Mouse (Mus musculus): ENCODE data around the gene Peli2.

The Peli2 gene

GRCm38 (mm10) chr14:48278291-48278690 is 157.7 kb downstream of the Peli2 start:
- no peak for DNase-seq (ENCODE audit: low read depth in 1 of 2, low spot score in 2 of 2)

- DNase-seq (ENCODE audit: low read depth in 1 of 2, low spot score in 2 of 2): no peak
Observed at GRCm38 (mm10) chr14:48286949-48287348, 166.3 kb downstream of the Peli2 start.

- no peak for DNase-seq (ENCODE audit: low read depth in 1 of 2, low spot score in 2 of 2)
Observed at GRCm38 (mm10) chr14:48287581-48287980, 167.0 kb downstream of the Peli2 start.

- no peak for DNase-seq (ENCODE audit: low read depth in 1 of 2, low spot score in 2 of 2)
Observed at GRCm38 (mm10) chr14:48288600-48288999, 168.0 kb downstream of the Peli2 start.

GRCm38 (mm10) chr14:48289602-48290599 is 169.3 kb downstream of the Peli2 start:
- no peak for DNase-seq (ENCODE audit: low read depth in 1 of 2, low spot score in 2 of 2)

GRCm38 (mm10) chr14:48293498-48293897 is 172.9 kb downstream of the Peli2 start:
- DNase-seq (ENCODE audit: low read depth in 1 of 2, low spot score in 2 of 2): no peak

- no peak for DNase-seq (ENCODE audit: low read depth in 1 of 2, low spot score in 2 of 2)
Observed at GRCm38 (mm10) chr14:48295410-48295809, 174.8 kb downstream of the Peli2 start.

- DNase-seq (ENCODE audit: low read depth in 1 of 2, low spot score in 2 of 2): no peak
Observed at GRCm38 (mm10) chr14:48295815-48296271, 175.2 kb downstream of the Peli2 start.

- no peak for DNase-seq (ENCODE audit: low read depth in 1 of 2, low spot score in 2 of 2)
Observed at GRCm38 (mm10) chr14:48296820-48297219, 176.2 kb downstream of the Peli2 start.

- DNase-seq (ENCODE audit: low read depth in 1 of 2, low spot score in 2 of 2): no peak
Observed at GRCm38 (mm10) chr14:48302471-48303186, 182.0 kb downstream of the Peli2 start.

GRCm38 (mm10) chr14:48303235-48303634 is 182.6 kb downstream of the Peli2 start:
- no peak for DNase-seq (ENCODE audit: low read depth in 1 of 2, low spot score in 2 of 2)

GRCm38 (mm10) chr14:48303841-48304240 is 183.2 kb downstream of the Peli2 start:
- no peak for DNase-seq (ENCODE audit: low read depth in 1 of 2, low spot score in 2 of 2)

GRCm38 (mm10) chr14:48313234-48313633 is 192.6 kb downstream of the Peli2 start:
- DNase-seq (ENCODE audit: low read depth in 1 of 2, low spot score in 2 of 2): no peak

GRCm38 (mm10) chr14:48316396-48316795 is 195.8 kb downstream of the Peli2 start:
- DNase-seq (ENCODE audit: low read depth in 1 of 2, low spot score in 2 of 2): no peak

GRCm38 (mm10) chr14:48323771-48324459 is 203.3 kb downstream of the Peli2 start:
- no peak for DNase-seq (ENCODE audit: low read depth in 1 of 2, low spot score in 2 of 2)

GRCm38 (mm10) chr14:48324460-48324850 is 203.8 kb downstream of the Peli2 start:
- DNase-seq (ENCODE audit: low read depth in 1 of 2, low spot score in 2 of 2): no peak

- no peak for DNase-seq (ENCODE audit: low read depth in 1 of 2, low spot score in 2 of 2)
Observed at GRCm38 (mm10) chr14:48327746-48328145, 207.1 kb downstream of the Peli2 start.

- no peak for DNase-seq (ENCODE audit: low read depth in 1 of 2, low spot score in 2 of 2)
Observed at GRCm38 (mm10) chr14:48329716-48330365, 209.2 kb downstream of the Peli2 start.
